Mouse (Mus musculus) spleen, embryonic (tissue): Measurements from ENCODE around the gene Gabrd.

Experiments used
- CTCF ChIA-PET: fragments of 350-600 bp; sonication (Branson Sonifier 250); formaldehyde crosslinking; loops from one replicate; lab custom pipeline; 2022; lab: Charles Lee

The Gabrd gene

GRCm38 (mm10) chr4:155344716-155345607 is 53.0 kb downstream of the Gabrd start:
- CTCF ChIA-PET, result no interaction called here

GRCm38 (mm10) chr4:155344299-155344600 is 53.7 kb downstream of the Gabrd start:
- CTCF ChIA-PET, result no interaction called here

DNA sequence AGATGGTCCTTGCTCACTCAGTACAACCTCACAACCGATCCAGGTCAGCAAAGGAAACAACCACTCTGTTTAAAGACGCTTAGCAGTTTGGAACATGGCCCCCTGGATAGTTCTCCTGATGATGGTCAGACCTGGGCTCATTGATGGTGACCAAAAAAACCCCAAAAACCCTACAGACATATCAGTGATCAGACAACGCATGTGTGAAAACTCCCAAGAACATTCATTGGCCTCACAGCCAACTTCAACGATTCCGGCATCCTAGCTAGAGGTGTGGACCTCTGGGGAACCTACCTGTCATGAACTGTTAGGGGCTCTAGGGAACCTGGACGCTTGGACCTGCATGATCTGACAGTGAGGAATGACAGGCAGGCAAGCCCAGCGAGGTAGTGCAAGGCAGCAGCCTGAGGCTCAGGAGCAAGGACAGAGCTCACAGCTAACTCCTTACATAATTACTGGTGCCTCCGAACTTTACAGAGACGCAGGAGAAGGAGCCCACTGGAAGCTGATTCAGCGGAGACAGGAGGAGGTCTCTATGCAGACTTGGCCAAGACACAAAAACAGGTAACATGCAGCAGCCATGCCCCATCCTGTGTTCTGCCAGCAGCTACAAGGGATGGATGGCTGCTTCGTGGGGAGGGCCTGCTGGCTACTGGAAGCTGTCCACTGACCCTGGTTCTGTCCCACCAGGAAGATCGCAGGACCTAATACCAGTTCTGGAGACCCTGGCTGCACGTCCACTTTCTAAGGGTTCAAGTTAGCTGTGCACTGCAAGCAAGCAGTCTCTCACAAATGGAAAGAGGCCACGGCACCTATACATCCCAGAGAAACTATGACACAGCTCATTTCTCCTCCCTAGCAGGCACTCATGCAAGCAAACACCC is 54.3 kb downstream of the Gabrd start:
- CTCF ChIA-PET, result no interaction called here

GRCm38 (mm10) chr4:155336284-155337050 is 61.4 kb downstream of the Gabrd start:
- CTCF ChIA-PET, result no interaction called here
